Mouse (Mus musculus): ENCODE measurements around the gene Tmem121. TPM values are rescaled to one million over a fixed set of nuclear protein-coding genes. Genes with fewer than 3 reads are reported as not detected.
A peak's percentile ranks its signal among the peaks of the same experiment; 100 is the strongest.

Tmem121 gene
- polyA plus RNA-seq, 1 experiment from 2014 or later: 50.8 TPM

- Histone ChIP-seq H3K4me2 (ENCODE audit: low read length) (peak overlapping the region; percentile 65), H3K9me3 (ENCODE audit: control insufficient read depth, low read length) (no peaks in the 10 kb centered on the region), H3K27ac (ENCODE audit: low read depth, low read length) (no peak overlapping the region), H3K36me3 (ENCODE audit: control insufficient read depth, insufficient read depth, low read length) (no peaks in the 10 kb centered on the region), H3K4me3 (ENCODE audit: low read length) (no peak overlapping the region), H3K9ac (ENCODE audit: low read depth, low read length) (no peak overlapping the region), H3K4me1 (ENCODE audit: control insufficient read depth, insufficient read depth, low read depth, low read length) (peaks cover 23% of the 10 kb centered on the region), H3K27me3 (replicated peaks; ENCODE audit: control insufficient read depth, insufficient read depth, low read length) (peaks cover 19% of the 10 kb centered on the region)
- 83% methylated on average over 6 of the region's 6 CpGs for WGBS
- no peak for ATAC-seq
Measured at GRCm38 (mm10) chr12:113154747-113155075, 31.0 kb upstream of the Tmem121 start.

DNA sequence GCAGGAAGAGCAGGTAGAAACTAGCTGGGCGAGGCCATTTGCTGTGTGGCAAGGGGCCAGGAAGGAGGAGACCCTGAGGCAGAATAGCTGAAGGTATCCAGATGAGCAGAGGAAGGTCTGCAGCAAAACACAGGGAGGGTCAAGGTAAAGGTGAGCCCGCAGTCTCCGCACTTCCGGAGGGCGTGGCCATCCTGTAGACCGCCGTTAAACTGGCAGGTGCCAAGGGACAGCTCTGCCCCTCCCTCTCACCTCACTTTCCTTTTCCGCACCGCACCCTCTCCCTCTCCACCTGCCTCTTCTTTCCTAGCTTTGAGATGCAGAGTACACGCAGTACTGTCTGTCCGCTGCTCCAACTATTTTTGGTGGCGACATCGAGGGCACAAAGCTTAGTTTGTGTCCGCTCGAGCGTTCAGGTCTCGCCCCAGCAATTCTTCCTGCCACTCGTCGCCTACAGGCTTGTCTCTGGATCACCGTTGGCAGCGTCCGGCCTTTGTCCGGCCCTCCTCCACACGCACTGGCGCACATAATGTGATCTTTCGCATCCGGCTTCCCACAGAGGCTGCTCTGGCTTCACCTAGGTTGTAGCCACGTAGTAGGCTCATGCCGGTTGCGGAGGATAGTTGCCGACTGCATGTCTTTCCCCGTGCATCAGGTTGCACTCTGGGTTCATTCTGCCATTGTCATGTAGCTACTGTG, 30.5 kb upstream of the Tmem121 start:
- Histone ChIP-seq H3K9ac (ENCODE audit: low read depth, low read length) (peak overlapping the region; percentile 67), H3K4me1 (ENCODE audit: control insufficient read depth, insufficient read depth, low read depth, low read length) (peaks cover 23% of the 10 kb centered on the region), H3K4me3 (ENCODE audit: low read length) (peak overlapping the region; percentile 74), H3K4me2 (ENCODE audit: low read length) (peak overlapping the region; percentile 65), H3K36me3 (ENCODE audit: control insufficient read depth, insufficient read depth, low read length) (no peaks in the 10 kb centered on the region), H3K9me3 (ENCODE audit: control insufficient read depth, low read length) (no peaks in the 10 kb centered on the region), H3K27me3 (replicated peaks; ENCODE audit: control insufficient read depth, insufficient read depth, low read length) (peaks cover 19% of the 10 kb centered on the region), H3K27ac (ENCODE audit: low read depth, low read length) (peak overlapping the region; percentile 66)
- WGBS: 3% methylated on average over 32 of the region's 32 CpGs
- ATAC-seq: peak; percentile 2

GRCm38 (mm10) chr12:113155887-113156539, 29.7 kb upstream of the Tmem121 start, which contains the start of gene Tedc1:
Tedc1 (plus strand) TSS chr12:113156421.
- Histone ChIP-seq H3K36me3 (ENCODE audit: control insufficient read depth, insufficient read depth, low read length) (no peaks in the 10 kb centered on the region), H3K4me1 (ENCODE audit: control insufficient read depth, insufficient read depth, low read depth, low read length) (peaks cover 23% of the 10 kb centered on the region), H3K27ac (ENCODE audit: low read depth, low read length) (peak within 1 kb of the TSS; percentile 66), H3K9me3 (ENCODE audit: control insufficient read depth, low read length) (no peaks in the 10 kb centered on the region), H3K27me3 (replicated peaks; ENCODE audit: control insufficient read depth, insufficient read depth, low read length) (peaks cover 12% of the 10 kb centered on the region), H3K4me3 (ENCODE audit: low read length) (peak within 1 kb of the TSS; percentile 74), H3K9ac (ENCODE audit: low read depth, low read length) (peak within 1 kb of the TSS; percentile 67), H3K4me2 (ENCODE audit: low read length) (peak within 1 kb of the TSS; percentile 93)
- ATAC-seq: peak; percentile 97
- WGBS: 0% methylated on average over 40 of the region's 46 CpGs

GRCm38 (mm10) chr12:113156540-113156929, 29.2 kb upstream of the Tmem121 start:
- under 1% methylated on average over 16 of the region's 23 CpGs for WGBS
- ATAC-seq: no peak
- H3K4me2 ChIP-seq (ENCODE audit: low read length): peak overlapping the region; percentile 93
- peaks cover 23% of the 10 kb centered on the region for H3K4me1 ChIP-seq (ENCODE audit: control insufficient read depth, insufficient read depth, low read depth, low read length)
- no peaks in the 10 kb centered on the region for H3K36me3 ChIP-seq (ENCODE audit: control insufficient read depth, insufficient read depth, low read length)
- no peaks in the 10 kb centered on the region for H3K9me3 ChIP-seq (ENCODE audit: control insufficient read depth, low read length)
- peaks cover 11% of the 10 kb centered on the region for H3K27me3 ChIP-seq (replicated peaks; ENCODE audit: control insufficient read depth, insufficient read depth, low read length)
- H3K9ac ChIP-seq (ENCODE audit: low read depth, low read length): peak overlapping the region; percentile 67
- H3K4me3 ChIP-seq (ENCODE audit: low read length): peak overlapping the region; percentile 74
- no peak overlapping the region for H3K27ac ChIP-seq (ENCODE audit: low read depth, low read length)

DNA sequence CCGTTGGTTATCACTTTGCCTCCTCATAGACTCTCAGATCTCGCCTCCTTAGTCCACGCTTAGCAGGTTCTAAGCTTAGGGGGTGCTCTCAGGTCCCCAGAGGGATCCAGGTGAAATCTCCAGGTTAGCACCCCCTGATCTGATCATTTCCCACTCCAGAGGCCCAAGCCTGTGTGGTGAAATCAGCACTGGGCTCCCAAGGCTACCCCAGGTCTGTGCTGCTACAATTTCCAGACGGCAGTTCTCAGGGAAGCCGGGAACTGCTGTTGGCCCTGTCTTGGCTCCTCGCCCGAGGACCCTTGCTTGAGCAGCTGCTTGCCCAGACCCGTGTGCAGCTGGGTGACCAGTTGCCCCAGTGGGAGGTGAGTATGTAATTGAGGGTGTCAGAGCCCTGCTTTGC, 28.7 kb upstream of the Tmem121 start:
- Histone ChIP-seq H3K9ac (ENCODE audit: low read depth, low read length) (peak overlapping the region; percentile 67; the same call in 1 of the 2 replicates), H3K36me3 (ENCODE audit: control insufficient read depth, insufficient read depth, low read length) (no peaks in the 10 kb centered on the region), H3K4me2 (ENCODE audit: low read length) (peak overlapping the region; percentile 93), H3K27ac (ENCODE audit: low read depth, low read length) (no peak overlapping the region), H3K27me3 (replicated peaks; ENCODE audit: control insufficient read depth, insufficient read depth, low read length) (peaks cover 7% of the 10 kb centered on the region), H3K9me3 (ENCODE audit: control insufficient read depth, low read length) (no peaks in the 10 kb centered on the region), H3K4me3 (ENCODE audit: low read length) (peak overlapping the region; percentile 74), H3K4me1 (ENCODE audit: control insufficient read depth, insufficient read depth, low read depth, low read length) (peaks cover 18% of the 10 kb centered on the region)
- no peak for ATAC-seq
- 31% methylated on average over 8 of the region's 8 CpGs for WGBS

DNA sequence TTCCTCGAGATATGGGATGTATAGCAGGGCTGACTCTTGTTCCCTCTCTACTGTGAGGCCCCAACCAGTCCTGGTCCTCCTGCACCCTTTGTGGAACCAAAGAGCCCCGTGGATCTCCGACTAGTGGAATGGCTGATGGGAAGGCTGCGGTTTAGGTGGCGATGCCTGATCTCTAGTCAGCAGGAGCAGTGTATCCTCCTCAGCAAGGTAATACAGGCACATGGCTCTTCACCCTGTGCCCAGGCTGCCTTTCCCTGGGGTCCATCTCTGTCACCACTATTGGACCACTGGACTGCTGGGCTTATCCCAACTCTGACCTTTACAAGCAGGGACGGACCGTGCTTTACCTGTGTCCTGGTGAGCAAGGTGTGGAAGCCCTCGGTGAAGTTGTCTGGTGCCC, 28.2 kb upstream of the Tmem121 start:
- H3K4me1 ChIP-seq (ENCODE audit: control insufficient read depth, insufficient read depth, low read depth, low read length): peaks cover 17% of the 10 kb centered on the region
- peaks cover 3% of the 10 kb centered on the region; the same call in 1 of the 2 replicates for H3K27me3 ChIP-seq (replicated peaks; ENCODE audit: control insufficient read depth, insufficient read depth, low read length)
- no peak overlapping the region for H3K9ac ChIP-seq (ENCODE audit: low read depth, low read length)
- H3K36me3 ChIP-seq (ENCODE audit: control insufficient read depth, insufficient read depth, low read length): no peaks in the 10 kb centered on the region
- ATAC-seq: no peak
- WGBS: 96% methylated on average over 8 of the region's 8 CpGs
- H3K9me3 ChIP-seq (ENCODE audit: control insufficient read depth, low read length): no peaks in the 10 kb centered on the region
- no peak overlapping the region for H3K4me3 ChIP-seq (ENCODE audit: low read length)
- no peak overlapping the region for H3K27ac ChIP-seq (ENCODE audit: low read depth, low read length)
- no peak overlapping the region; the same call in 1 of the 2 replicates for H3K4me2 ChIP-seq (ENCODE audit: low read length)

DNA sequence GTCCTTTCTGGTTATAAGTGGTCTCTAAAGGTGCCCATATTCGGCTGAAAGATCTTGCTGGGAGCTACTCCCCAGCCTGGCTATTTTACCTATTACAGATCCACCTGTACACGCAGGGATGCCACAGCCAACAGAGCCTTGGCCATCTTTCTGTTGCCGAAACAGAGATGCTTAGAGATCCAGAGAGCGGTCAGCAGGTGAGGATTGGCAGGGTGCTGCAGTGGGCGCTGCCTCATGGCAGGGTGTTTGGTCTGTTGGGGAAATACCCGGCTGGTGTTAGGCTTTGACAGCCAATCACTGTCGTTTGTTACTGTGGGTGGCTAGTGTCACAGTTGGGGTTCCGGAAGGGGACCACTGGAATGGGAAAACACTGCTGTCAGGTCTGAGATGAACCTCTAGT, 27.8 kb upstream of the Tmem121 start:
- Histone ChIP-seq H3K36me3 (ENCODE audit: control insufficient read depth, insufficient read depth, low read length) (no peaks in the 10 kb centered on the region), H3K4me1 (ENCODE audit: control insufficient read depth, insufficient read depth, low read depth, low read length) (peaks cover 17% of the 10 kb centered on the region), H3K4me2 (ENCODE audit: low read length) (no peak overlapping the region), H3K9me3 (ENCODE audit: control insufficient read depth, low read length) (no peaks in the 10 kb centered on the region), H3K9ac (ENCODE audit: low read depth, low read length) (no peak overlapping the region), H3K27me3 (replicated peaks; ENCODE audit: control insufficient read depth, insufficient read depth, low read length) (0 out of 2 replicates have a peak, but pooled peaks cover 3% of the 10 kb centered on the region), H3K4me3 (ENCODE audit: low read length) (no peak overlapping the region), H3K27ac (ENCODE audit: low read depth, low read length) (no peak overlapping the region)
- no peak for ATAC-seq
- 95% methylated on average over 8 of the region's 8 CpGs for WGBS

DNA sequence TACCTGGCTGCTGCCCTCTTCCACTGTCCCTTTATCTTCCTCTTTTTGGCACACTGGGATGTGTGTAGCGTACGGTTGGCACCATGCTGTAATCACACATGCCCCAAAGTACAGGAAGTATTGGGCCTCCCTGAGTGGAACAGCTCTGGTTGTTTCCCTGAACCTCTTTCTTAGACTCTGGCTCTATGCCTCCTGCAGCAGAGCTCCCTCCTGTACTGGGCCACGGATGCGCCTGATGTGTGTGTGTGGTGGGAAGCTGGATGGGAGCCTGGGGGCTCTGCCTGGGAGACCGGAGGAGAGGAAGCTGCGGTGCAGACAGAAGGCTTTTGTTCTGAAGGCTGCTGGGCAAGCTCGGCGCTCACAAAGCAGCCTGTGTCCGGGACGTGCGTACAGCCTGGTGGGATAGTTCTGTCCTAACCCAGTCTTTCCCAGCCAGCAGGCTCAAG, 22.1 kb upstream of the Tmem121 start:
- no peaks in the 10 kb centered on the region for H3K27me3 ChIP-seq (replicated peaks; ENCODE audit: control insufficient read depth, insufficient read depth, low read length)
- H3K36me3 ChIP-seq (ENCODE audit: control insufficient read depth, insufficient read depth, low read length): no peaks in the 10 kb centered on the region
- H3K27ac ChIP-seq (ENCODE audit: low read depth, low read length): peak overlapping the region; percentile 75
- ATAC-seq: peak; percentile 92
- H3K4me3 ChIP-seq (ENCODE audit: low read length): no peak overlapping the region
- WGBS: 48% methylated on average over 11 of the region's 11 CpGs
- no peak overlapping the region for H3K4me2 ChIP-seq (ENCODE audit: low read length)
- no peak overlapping the region for H3K9ac ChIP-seq (ENCODE audit: low read depth, low read length)
- no peaks in the 10 kb centered on the region for H3K9me3 ChIP-seq (ENCODE audit: control insufficient read depth, low read length)
- H3K4me1 ChIP-seq (ENCODE audit: control insufficient read depth, insufficient read depth, low read depth, low read length): no peaks in the 10 kb centered on the region

DNA sequence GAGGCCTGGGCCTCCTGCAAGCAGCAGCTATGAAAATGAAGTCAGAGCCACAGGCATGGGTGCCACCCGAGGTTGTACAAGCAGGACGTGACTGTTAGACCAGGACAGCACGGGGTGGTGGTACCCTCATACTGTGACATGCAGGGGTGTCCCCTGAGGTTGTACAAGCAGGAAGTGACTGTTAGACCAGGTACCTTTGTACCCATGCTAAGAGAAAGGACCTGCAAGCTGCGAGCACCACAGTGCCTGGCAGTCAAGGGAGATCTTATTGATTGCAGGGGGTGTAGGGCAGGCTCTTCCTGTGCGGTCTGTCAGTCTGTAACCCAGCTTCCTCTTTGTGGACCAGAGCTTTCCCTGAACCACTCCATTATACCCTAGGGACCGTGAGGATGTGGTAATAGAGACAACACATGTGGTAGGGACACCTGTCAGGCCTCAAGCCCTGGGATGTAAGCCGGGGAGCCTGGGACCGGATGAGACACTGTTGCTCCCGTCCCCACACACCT, 17.6 kb upstream of the Tmem121 start:
- ATAC-seq: no peak

More for the DNA sequence above, 17.6 kb upstream of the Tmem121 start:
- no peaks in the 10 kb centered on the region for H3K27me3 ChIP-seq (replicated peaks; ENCODE audit: control insufficient read depth, insufficient read depth, low read length)
- 88% methylated on average over 9 of the region's 9 CpGs for WGBS
- no peak overlapping the region for H3K4me3 ChIP-seq (ENCODE audit: low read length)
- no peak overlapping the region for H3K9ac ChIP-seq (ENCODE audit: low read depth, low read length)
- H3K36me3 ChIP-seq (ENCODE audit: control insufficient read depth, insufficient read depth, low read length): no peaks in the 10 kb centered on the region
- H3K4me1 ChIP-seq (ENCODE audit: control insufficient read depth, insufficient read depth, low read depth, low read length): no peaks in the 10 kb centered on the region
- no peak overlapping the region for H3K27ac ChIP-seq (ENCODE audit: low read depth, low read length)
- no peaks in the 10 kb centered on the region for H3K9me3 ChIP-seq (ENCODE audit: control insufficient read depth, low read length)
- no peak overlapping the region for H3K4me2 ChIP-seq (ENCODE audit: low read length)

All from hindbrain, embryonic 16.5 days (tissue).